Mouse (Mus musculus) limb, embryonic 14.5 days (tissue): Measurements from ENCODE around the gene Eps8l3. TPM values are rescaled to one million over a fixed set of nuclear protein-coding genes. Genes with fewer than 3 reads are reported as not detected.

ENCODE experiments used
- ATAC-seq: fragments of 200-750 bp; cut with Nextera tagmentation; 2 replicates; pipeline ENCODE4 v1.8.0; 2017; ENCODE audit warnings: low read depth, moderate number of reproducible peaks, moderate TSS enrichment; ENCODE audit not compliant: low FRiP score
- DNase-seq: peaks from one replicate; pipeline ENCODE4 v3.0.0-alpha.2; 2015; ENCODE audit warnings: low spot score
- H3K27ac ChIP-seq: fragments of 300-500 bp; sonication (generic); replicated peaks from 2 replicates; pipeline ENCODE4 v1.5.1; 2014; ENCODE audit warnings: low read depth, mild to moderate bottlenecking, low read length, moderate library complexity, mixed read lengths
- H3K27me3 ChIP-seq: fragments of 300-500 bp; sonication (generic); 2 replicates; pipeline ENCODE4 v1.6.1; 2014; ENCODE audit warnings: low read length, mixed read lengths; ENCODE audit not compliant: control insufficient read depth, insufficient read depth
- H3K36me3 ChIP-seq: fragments of 300-500 bp; sonication (generic); 2 replicates; pipeline ENCODE4 v1.6.1; 2014; ENCODE audit warnings: mild to moderate bottlenecking, low read length, moderate library complexity, mixed read lengths; ENCODE audit not compliant: control insufficient read depth, insufficient read depth
- H3K4me1 ChIP-seq: fragments of 300-500 bp; sonication (generic); 2 replicates; pipeline ENCODE4 v1.6.1; 2014; ENCODE audit warnings: antibody characterized with exemption, low read length, mixed read lengths; ENCODE audit not compliant: control insufficient read depth, insufficient read depth
- H3K4me2 ChIP-seq: fragments of 300-500 bp; sonication (generic); replicated peaks from 2 replicates; pipeline ENCODE4 v1.6.1; 2014; ENCODE audit warnings: low read depth, mild to moderate bottlenecking, low read length, moderate library complexity; ENCODE audit not compliant: severe bottlenecking
- H3K4me3 ChIP-seq: fragments of 300-500 bp; sonication (generic); replicated peaks from 2 replicates; pipeline ENCODE4 v1.5.1; 2014; ENCODE audit warnings: low read length
- H3K9ac ChIP-seq: fragments of 300-500 bp; sonication (generic); 2 replicates; pipeline ENCODE4 v1.6.1; 2014; ENCODE audit warnings: mild to moderate bottlenecking, low read depth, low read length, moderate library complexity; ENCODE audit not compliant: severe bottlenecking
- H3K9me3 ChIP-seq: fragments of 300-500 bp; sonication (generic); 2 replicates; pipeline ENCODE4 v1.6.1; 2016; ENCODE audit warnings: low read length; ENCODE audit not compliant: control insufficient read depth
- POLR2A ChIP-seq: fragments of 200-500 bp; IDR thresholded peaks from 2 replicates; pipeline ENCODE4 v1.8.0; 2012; ENCODE audit warnings: inconsistent platforms, mild to moderate bottlenecking, moderate library complexity, borderline replicate concordance; ENCODE audit not compliant: insufficient read depth, insufficient read length; ENCODE audit errors: extremely low read depth
- whole genome bisulfite sequencing: fragments of 180-500 bp; shearing (Covaris S2); extraction: QIAGEN DNeasy Blood & Tissue Kit; methylation state at CpG from one replicate; pipeline ENCODE4 v1.1.7; 2014; 5-methylcytosine and 5-hydroxymethylcytosine counted together
- polyA plus RNA-seq, 2 experiments: library from polyadenylated mRNA; depleted of rRNA in 1 of 2; stranded (reverse) in 1 of 2; unstranded in 1 of 2; fragments of >200 nt; fragmentation: Nextera tagmentation in 1 of 2; extraction: Ambion mirVana in 1 of 2; gene quantifications; 2 replicates each; pipeline versions ENCODE4 v1.2.1 to v1.2.3; 2012 to 2014

Eps8l3 gene
- polyA plus RNA-seq, 2 experiments = 0.09 TPM; not detected in 1

DNA sequence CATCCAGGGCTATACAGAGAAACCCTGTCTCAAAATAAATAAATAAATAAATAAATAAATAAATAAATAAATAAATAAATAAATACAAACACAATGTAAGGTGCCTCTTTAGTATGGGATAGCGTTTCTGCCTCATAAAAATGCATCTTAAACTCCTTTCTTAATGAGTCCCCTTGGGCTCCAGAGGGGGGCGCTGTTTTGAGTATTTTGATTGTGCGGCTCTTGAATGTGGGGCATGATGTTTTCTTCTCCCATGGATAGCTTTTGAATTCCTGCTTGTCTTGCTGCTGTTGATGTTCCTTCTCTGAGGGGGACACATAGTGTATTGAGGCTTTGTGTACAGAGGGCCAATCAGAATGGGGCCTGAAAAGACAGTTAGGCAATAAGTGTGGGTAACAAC is 40.1 kb downstream of the Eps8l3 start:
- no peaks in the 10 kb centered on the region for H3K27me3 ChIP-seq
- H3K9me3 ChIP-seq = no peaks in the 10 kb centered on the region
- no peak overlapping the region for H3K4me3 ChIP-seq
- H3K9ac ChIP-seq = no peak overlapping the region
- DNase-seq (no peak), ATAC-seq (no peak)
- TF ChIP-seq POLR2A = no peak
- H3K4me2 ChIP-seq = no peak overlapping the region
- H3K27ac ChIP-seq = no peak overlapping the region
- no peaks in the 10 kb centered on the region for H3K36me3 ChIP-seq
- no peaks in the 10 kb centered on the region for H3K4me1 ChIP-seq
- WGBS = 83% methylated on average over 3 of the region's 3 CpGs

GRCm38 (mm10) chr3:107917783-107918408 is 40.9 kb downstream of the Eps8l3 start:
- peak; percentile 61 for DNase-seq
- no peak for TF ChIP-seq POLR2A

GRCm38 (mm10) chr3:107920348-107920747 is 43.3 kb downstream of the Eps8l3 start:
- 89% methylated on average over 5 of the region's 5 CpGs for WGBS
- no peaks in the 10 kb centered on the region for H3K9me3 ChIP-seq

More at GRCm38 (mm10) chr3:107917783-107918408, 40.9 kb downstream of the Eps8l3 start:
- 0 out of 2 replicates have a peak, but pooled peaks have one; percentile 47 for ATAC-seq
- Histone ChIP-seq H3K4me3 (no peak overlapping the region), H3K36me3 (no peaks in the 10 kb centered on the region), H3K4me1 (no peaks in the 10 kb centered on the region), H3K9ac (no peak overlapping the region), H3K27me3 (no peaks in the 10 kb centered on the region), H3K27ac (no peak overlapping the region), H3K9me3 (no peaks in the 10 kb centered on the region), H3K4me2 (no peak overlapping the region)
- 56% methylated on average over 7 of the region's 7 CpGs for WGBS

DNA sequence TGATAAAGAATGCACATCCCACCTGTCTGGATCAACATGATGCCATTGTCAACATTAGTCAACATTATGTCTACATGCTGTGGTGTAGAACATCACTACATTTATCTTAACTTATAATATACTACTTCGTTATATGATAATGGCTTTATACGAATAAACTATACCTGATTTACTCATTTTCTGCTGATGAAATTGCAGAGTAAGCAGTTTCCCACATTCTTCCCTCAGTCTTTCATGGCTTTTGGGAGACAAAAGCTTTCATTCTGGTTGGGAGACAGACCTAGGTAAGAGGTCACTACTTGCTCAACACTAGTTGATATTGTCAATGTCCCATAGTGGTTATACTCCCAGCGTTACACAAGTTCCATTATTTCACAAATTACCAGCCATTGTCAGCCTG is 48.3 kb downstream of the Eps8l3 start:
- no peak overlapping the region for H3K4me3 ChIP-seq
- H3K27ac ChIP-seq = no peak overlapping the region
- H3K9ac ChIP-seq = no peak overlapping the region
- ATAC-seq (no peak), DNase-seq (no peak)
- WGBS = 94% methylated on average over 3 of the region's 3 CpGs
- H3K4me2 ChIP-seq = no peak overlapping the region
- no peaks in the 10 kb centered on the region for H3K4me1 ChIP-seq
- no peaks in the 10 kb centered on the region for H3K9me3 ChIP-seq
- H3K36me3 ChIP-seq = no peaks in the 10 kb centered on the region
- no peaks in the 10 kb centered on the region for H3K27me3 ChIP-seq
- TF ChIP-seq POLR2A = no peak

More at GRCm38 (mm10) chr3:107920348-107920747, 43.3 kb downstream of the Eps8l3 start:
- no peaks in the 10 kb centered on the region for H3K36me3 ChIP-seq
- DNase-seq = no peak
- H3K4me1 ChIP-seq = no peaks in the 10 kb centered on the region
- H3K4me3 ChIP-seq = no peak overlapping the region
- H3K27ac ChIP-seq = no peak overlapping the region
- H3K27me3 ChIP-seq = no peaks in the 10 kb centered on the region
- TF ChIP-seq POLR2A = no peak
- H3K4me2 ChIP-seq = no peak overlapping the region
- H3K9ac ChIP-seq = no peak overlapping the region
- ATAC-seq = no peak

DNA sequence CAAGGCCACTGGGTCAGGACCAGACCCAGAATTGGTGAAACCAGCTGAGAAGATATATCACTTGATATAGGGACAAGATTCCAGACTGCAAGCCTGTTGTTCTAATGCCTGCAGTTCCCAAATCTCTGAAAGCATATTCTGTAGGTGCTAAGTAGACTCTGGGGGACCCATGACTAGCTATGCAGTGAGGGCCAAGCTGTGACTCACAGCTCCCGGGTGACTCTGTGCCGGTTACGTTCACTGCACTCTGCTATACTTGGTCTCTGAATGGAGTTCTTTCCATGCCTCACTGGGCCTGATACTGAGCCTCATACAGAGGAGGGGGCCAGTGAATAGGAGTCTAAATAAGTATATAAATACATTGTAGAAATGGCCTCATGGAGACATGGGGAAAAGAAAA is 50.8 kb downstream of the Eps8l3 start:
- 77% methylated on average over 3 of the region's 3 CpGs for WGBS

DNA sequence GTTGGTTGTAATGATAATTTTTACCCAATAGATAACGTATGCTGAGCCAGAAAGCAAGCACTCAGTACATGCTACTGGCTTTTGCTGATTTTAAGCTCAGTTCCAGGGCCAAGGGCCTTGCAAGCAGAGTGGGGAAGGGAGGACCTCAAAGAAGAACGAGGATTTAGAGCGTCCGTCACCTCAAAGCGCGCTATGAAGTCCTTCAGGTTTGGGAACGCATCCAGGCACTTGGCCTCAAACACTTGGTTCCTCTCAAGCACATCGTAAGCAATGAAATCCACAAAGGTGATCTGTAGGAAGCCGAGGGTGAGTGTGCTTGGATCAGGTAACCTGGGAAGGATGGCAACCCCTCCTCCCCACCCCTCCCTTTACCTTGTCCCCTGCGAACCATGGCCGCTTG is 51.7 kb downstream of the Eps8l3 start:
- Histone ChIP-seq H3K4me1 (peaks cover 4% of the 10 kb centered on the region; the same call in 1 of the 2 replicates), H3K9me3 (no peaks in the 10 kb centered on the region), H3K27ac (no peak overlapping the region), H3K4me2 (no peak overlapping the region), H3K4me3 (no peak overlapping the region), H3K27me3 (no peaks in the 10 kb centered on the region), H3K36me3 (no peaks in the 10 kb centered on the region), H3K9ac (no peak overlapping the region)
- 79% methylated on average over 11 of the region's 11 CpGs for WGBS
- TF ChIP-seq POLR2A = no peak
- DNase-seq (no peak), ATAC-seq (no peak)

More for the DNA sequence above, 50.8 kb downstream of the Eps8l3 start:
- no peaks in the 10 kb centered on the region for H3K27me3 ChIP-seq
- no peak for TF ChIP-seq POLR2A
- H3K4me3 ChIP-seq = no peak overlapping the region
- no peaks in the 10 kb centered on the region for H3K9me3 ChIP-seq
- H3K36me3 ChIP-seq = no peaks in the 10 kb centered on the region
- peaks cover 4% of the 10 kb centered on the region; the same call in 1 of the 2 replicates for H3K4me1 ChIP-seq
- no peak overlapping the region; the same call in 1 of the 2 replicates for H3K9ac ChIP-seq
- ATAC-seq (no peak), DNase-seq (no peak)
- no peak overlapping the region for H3K27ac ChIP-seq
- no peak overlapping the region for H3K4me2 ChIP-seq
